Mouse (Mus musculus): ENCODE results near the gene Nfib.

Gene Nfib

GRCm38 (mm10) chr4:82635118-82635517 is 70.4 kb downstream of the Nfib start:
- no peak for DNase-seq (ENCODE audit: extremely low spot score, low read depth, low spot score)

GRCm38 (mm10) chr4:82634365-82634764 is 71.2 kb downstream of the Nfib start:
- peak; percentile 56 for DNase-seq (ENCODE audit: extremely low spot score, low read depth, low spot score)

GRCm38 (mm10) chr4:82624285-82625045 is 81.1 kb downstream of the Nfib start:
- no peak for DNase-seq (ENCODE audit: extremely low spot score, low read depth, low spot score)

- DNase-seq (ENCODE audit: extremely low spot score, low read depth, low spot score), result no peak
These were observed 81.7 kb downstream of the Nfib start for GRCm38 (mm10) chr4:82623835-82624234.

- no peak for DNase-seq (ENCODE audit: extremely low spot score, low read depth, low spot score)
These were observed 82.4 kb downstream of the Nfib start for GRCm38 (mm10) chr4:82623081-82623538.

- DNase-seq (ENCODE audit: extremely low spot score, low read depth, low spot score), result no peak
These were observed 83.2 kb downstream of the Nfib start for GRCm38 (mm10) chr4:82622321-82622836.

GRCm38 (mm10) chr4:82619539-82619941 is 86.0 kb downstream of the Nfib start:
- no peak for DNase-seq (ENCODE audit: extremely low spot score, low read depth, low spot score)

GRCm38 (mm10) chr4:82619003-82619402 is 86.5 kb downstream of the Nfib start:
- DNase-seq (ENCODE audit: extremely low spot score, low read depth, low spot score), result no peak

- no peak for DNase-seq (ENCODE audit: extremely low spot score, low read depth, low spot score)
These were observed 88.3 kb downstream of the Nfib start for GRCm38 (mm10) chr4:82617257-82617656.

GRCm38 (mm10) chr4:82615712-82616111 is 89.8 kb downstream of the Nfib start:
- DNase-seq (ENCODE audit: extremely low spot score, low read depth, low spot score), result no peak

- DNase-seq (ENCODE audit: extremely low spot score, low read depth, low spot score), result no peak
These were observed 91.1 kb downstream of the Nfib start for GRCm38 (mm10) chr4:82614466-82614805.

GRCm38 (mm10) chr4:82613606-82614465 is 91.7 kb downstream of the Nfib start:
- DNase-seq (ENCODE audit: extremely low spot score, low read depth, low spot score), result peak; percentile 42

- DNase-seq (ENCODE audit: extremely low spot score, low read depth, low spot score), result no peak
These were observed 95.9 kb downstream of the Nfib start for GRCm38 (mm10) chr4:82609676-82610075.

GRCm38 (mm10) chr4:82608768-82609610 is 96.6 kb downstream of the Nfib start:
- no peak for DNase-seq (ENCODE audit: extremely low spot score, low read depth, low spot score)

- DNase-seq (ENCODE audit: extremely low spot score, low read depth, low spot score), result no peak
These were observed 98.3 kb downstream of the Nfib start for GRCm38 (mm10) chr4:82607266-82607665.

GRCm38 (mm10) chr4:82606351-82606750 is 99.2 kb downstream of the Nfib start:
- no peak for DNase-seq (ENCODE audit: extremely low spot score, low read depth, low spot score)

- DNase-seq (ENCODE audit: extremely low spot score, low read depth, low spot score), result no peak
These were observed 100.3 kb downstream of the Nfib start for GRCm38 (mm10) chr4:82605034-82605784.

GRCm38 (mm10) chr4:82604501-82604900 is 101.0 kb downstream of the Nfib start:
- no peak for DNase-seq (ENCODE audit: extremely low spot score, low read depth, low spot score)

- DNase-seq (ENCODE audit: extremely low spot score, low read depth, low spot score), result no peak
These were observed 104.9 kb downstream of the Nfib start for GRCm38 (mm10) chr4:82600636-82601035.

- DNase-seq (ENCODE audit: extremely low spot score, low read depth, low spot score), result no peak
These were observed 107.1 kb downstream of the Nfib start for GRCm38 (mm10) chr4:82598436-82598835.

Measured in hindlimb bud, embryonic 11.5 days (tissue).